Mouse (Mus musculus): Measurements from ENCODE around the gene Cyp2b10.
"Not testable (repeated sequence)": the region's sequence is repeated elsewhere in the genome, so short reads cannot be mapped to it uniquely, and the experiment has no call there.

Cyp2b10 gene

GRCm38 (mm10) chr7:25897411-25897810 is at the start of gene Cyp2b10:
Cyp2b10 (plus strand) TSS chr7:25897620.
- no peak for DNase-seq (ENCODE audit: low spot score in 2 of 2)

GRCm38 (mm10) chr7:25847722-25848443 is 49.5 kb upstream of the Cyp2b10 start:
- DNase-seq (ENCODE audit: low spot score in 2 of 2), result peak; percentile 88 to 93

DNA sequence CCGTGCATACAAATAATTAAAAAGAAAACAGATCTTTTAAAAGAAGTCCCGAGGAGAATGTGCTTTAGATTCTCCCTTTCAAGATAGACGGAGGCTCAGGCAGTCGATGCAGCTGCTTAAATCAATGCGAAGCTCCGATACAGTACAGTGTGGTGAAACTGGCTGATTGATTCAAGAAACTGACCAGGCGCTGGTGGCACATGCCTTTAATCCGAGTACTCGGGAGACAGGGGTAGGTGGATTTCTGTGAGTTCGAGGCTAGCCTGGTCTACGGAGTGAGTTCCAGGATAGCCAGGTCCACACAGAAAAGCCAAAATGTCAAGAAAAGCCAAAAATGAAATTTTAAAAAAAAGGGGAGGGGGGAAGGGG is 49.0 kb upstream of the Cyp2b10 start:
- peak; percentile 24 to 25 for DNase-seq (ENCODE audit: low spot score in 2 of 2)

- DNase-seq (ENCODE audit: low spot score in 2 of 2), result peak; percentile 29 to 69
These were observed 42.3 kb upstream of the Cyp2b10 start for GRCm38 (mm10) chr7:25855082-25855481.

- no peak for DNase-seq (ENCODE audit: low spot score in 2 of 2)
These were observed 37.2 kb upstream of the Cyp2b10 start for GRCm38 (mm10) chr7:25859962-25860870.

- DNase-seq (ENCODE audit: low spot score in 2 of 2), result no peak
These were observed 35.1 kb upstream of the Cyp2b10 start for GRCm38 (mm10) chr7:25862365-25862764.

GRCm38 (mm10) chr7:25863756-25864155 is 33.7 kb upstream of the Cyp2b10 start:
- no peak for DNase-seq (ENCODE audit: low spot score in 2 of 2)

DNA sequence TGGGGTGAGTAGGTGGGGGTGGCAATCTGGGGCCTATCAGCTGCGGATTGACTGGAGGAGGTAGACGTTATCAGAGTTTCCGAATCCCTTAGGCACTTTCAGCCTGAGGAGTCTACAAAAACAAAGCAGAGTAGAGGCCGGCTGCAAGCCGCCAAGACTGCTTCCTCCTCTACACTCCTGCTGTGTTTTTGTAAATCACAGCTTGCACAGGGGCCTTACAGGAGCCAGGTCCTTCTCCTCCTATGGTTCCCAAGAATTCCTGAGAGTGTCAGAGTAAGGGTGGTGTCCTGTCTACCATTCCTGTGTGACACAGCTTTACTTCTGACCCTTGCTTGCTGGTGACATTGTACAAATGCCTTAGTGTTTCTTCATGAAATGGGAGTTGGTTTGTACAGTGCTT is 32.6 kb upstream of the Cyp2b10 start:
- DNase-seq (ENCODE audit: low spot score in 2 of 2), result no peak

DNA sequence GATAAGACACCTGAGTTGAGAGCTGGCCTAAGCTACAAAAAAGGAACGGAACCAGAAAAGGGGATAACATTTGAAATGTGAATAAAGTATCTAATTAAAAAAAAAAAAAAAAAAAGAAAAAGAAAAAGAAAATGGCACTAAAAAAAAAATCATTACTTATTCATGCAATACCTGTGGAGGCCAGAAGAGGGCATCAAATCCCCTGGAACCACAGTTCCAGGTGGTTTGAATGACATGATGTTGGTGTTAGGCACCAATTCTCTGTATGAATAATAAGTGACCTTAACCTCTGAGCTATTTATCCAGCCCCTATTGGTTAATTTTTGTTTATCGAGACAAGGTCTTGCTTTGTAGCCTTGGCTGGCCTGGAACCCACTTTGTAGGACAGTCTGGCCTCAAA is 27.6 kb upstream of the Cyp2b10 start:
- DNase-seq (ENCODE audit: low spot score in 2 of 2), result no peak

DNA sequence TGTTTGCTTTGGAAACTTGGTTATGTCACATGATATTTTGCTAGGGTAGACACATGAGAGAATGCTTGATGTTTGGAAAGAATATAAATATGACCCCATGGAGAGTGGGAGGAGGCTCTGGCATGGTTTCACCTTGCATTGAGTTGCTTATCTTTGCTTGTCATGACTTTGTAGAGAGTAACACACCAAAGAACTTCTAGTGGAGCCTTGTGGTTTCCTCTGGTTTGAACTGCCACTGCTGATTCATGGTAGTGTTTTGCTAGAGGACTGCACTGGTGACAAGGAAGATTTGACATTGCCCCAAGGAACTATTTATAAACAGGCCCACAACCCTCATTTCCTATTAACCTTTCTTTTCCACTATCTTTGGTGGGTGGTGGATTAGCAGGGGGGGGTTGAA is 24.8 kb upstream of the Cyp2b10 start:
- no peak for DNase-seq (ENCODE audit: low spot score in 2 of 2)

DNA sequence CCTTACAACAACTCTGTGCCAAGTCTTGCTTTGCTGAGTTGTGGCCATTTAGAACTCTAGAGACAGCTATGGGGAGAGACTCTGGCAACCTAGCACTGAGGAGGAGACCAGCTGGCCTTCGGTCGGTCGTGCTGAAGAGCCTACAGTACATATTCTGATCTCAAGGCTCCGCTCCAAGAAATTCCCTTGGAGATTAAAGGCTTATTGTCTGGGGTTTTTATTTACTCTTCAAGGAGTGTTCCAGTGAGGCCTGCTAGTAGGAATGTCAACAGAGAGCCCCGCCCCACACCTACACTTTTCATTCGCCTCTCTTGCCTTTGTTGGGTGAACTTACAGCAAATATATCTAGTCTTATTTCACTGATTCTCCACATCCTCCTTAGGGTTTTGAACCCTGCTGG is 18.7 kb upstream of the Cyp2b10 start:
- no peak for DNase-seq (ENCODE audit: low spot score in 2 of 2)

GRCm38 (mm10) chr7:25880721-25881120 is 16.7 kb upstream of the Cyp2b10 start:
- DNase-seq (ENCODE audit: low spot score in 2 of 2), result not testable (repeated sequence)

GRCm38 (mm10) chr7:25884272-25884671 is 13.1 kb upstream of the Cyp2b10 start:
- DNase-seq (ENCODE audit: low spot score in 2 of 2), result no peak

DNA sequence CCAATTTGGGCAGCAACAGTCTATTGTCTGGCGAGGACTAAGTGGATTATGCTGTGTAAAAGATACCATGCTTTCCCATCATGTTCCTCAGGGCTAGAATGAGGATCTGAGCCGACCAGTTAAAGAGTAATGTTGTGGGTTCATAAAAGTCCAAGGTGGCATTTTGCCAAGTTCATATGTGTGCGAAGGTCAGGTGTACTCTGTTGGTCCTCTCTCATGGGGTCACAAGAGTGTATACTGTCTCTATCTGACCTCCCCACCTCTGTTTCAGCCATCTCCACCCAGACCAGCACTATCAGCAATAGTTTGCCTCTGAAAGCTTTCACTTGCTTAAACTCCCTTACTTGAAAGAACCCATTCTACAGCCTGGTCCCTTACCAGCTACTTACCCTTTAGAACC is 9.7 kb upstream of the Cyp2b10 start:
- no peak for DNase-seq (ENCODE audit: low spot score in 2 of 2)

DNA sequence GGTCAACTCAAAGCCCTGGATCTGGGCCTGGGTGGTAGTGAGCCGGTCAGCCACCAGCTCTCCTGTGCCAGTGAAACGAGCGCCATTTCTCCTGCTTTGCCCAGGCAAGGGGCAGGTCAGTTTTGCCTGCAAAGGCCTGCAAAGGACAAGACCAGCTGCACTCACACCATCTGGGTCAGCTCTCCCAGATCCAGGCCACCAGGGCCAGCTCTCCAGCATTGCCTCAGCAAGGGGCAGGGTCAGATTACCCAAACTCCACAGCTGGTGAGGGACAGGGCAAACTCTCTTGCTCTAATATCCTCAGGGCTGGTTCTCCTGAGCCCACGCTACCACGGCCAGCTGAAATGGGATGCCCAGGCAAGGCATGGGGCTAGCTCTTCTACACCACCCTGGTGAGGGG is 4.3 kb upstream of the Cyp2b10 start:
- no peak for DNase-seq (ENCODE audit: low spot score in 2 of 2)

- DNase-seq (ENCODE audit: low spot score in 2 of 2), result no peak
These were observed 2.3 kb upstream of the Cyp2b10 start for GRCm38 (mm10) chr7:25895162-25895561.

- DNase-seq (ENCODE audit: low spot score in 2 of 2), result no peak
These were observed 644 bp downstream of the Cyp2b10 start for GRCm38 (mm10) chr7:25898064-25898463.

DNA sequence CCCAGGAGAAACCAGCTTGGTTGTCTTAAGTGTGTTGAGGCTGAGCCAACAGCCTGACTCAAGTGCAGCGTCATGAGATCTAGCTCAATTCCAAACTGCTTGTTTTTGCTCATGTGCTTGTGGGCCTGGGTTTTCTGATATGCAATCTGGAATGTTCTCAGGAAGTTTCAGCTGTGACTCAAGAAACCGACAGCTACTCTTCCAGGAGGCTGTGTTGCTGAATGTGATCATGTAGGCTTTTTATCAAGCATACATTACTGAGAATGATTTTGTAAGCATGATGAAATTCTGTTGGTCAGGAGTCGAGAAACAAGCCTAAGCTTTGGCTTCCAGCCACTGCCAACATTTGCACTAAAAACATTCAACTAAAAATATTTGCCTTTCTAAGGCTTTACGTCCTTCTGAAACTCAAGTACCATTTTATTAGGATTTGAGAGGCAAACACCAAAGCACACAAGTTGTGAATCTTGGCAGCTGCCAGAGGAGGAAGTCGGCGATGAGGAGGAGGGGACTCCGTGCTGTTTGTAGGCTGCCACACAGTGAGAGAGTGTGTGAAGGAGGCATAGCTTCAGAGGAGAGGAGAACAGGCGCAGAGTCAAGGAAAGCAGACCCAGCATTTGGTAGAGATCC is 4.8 kb downstream of the Cyp2b10 start:
- DNase-seq (ENCODE audit: low spot score in 2 of 2), result peak in 1 of 2 experiments; percentile 20

DNA sequence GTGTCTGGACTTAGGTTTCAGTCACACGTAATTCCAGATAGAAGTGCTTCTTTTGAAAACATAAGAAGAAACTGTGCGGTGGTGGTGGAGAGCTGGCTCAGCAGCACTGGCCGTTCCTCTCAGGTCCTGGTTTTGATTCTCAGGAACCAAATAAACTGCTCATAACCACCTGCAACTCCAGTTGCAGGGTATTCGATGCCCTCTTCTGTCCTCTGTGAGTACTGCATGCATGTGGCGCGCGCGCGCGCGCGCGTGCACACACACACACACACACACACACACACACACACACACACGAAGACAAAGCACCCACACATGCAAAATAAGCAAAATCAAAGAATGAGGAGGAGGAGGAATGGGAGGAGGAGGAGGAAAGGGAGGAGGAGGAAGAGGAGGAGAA is 5.7 kb downstream of the Cyp2b10 start:
- no peak for DNase-seq (ENCODE audit: low spot score in 2 of 2)

- no peak for DNase-seq (ENCODE audit: low spot score in 2 of 2)
These were observed 6.6 kb downstream of the Cyp2b10 start for GRCm38 (mm10) chr7:25904066-25904465.

DNA sequence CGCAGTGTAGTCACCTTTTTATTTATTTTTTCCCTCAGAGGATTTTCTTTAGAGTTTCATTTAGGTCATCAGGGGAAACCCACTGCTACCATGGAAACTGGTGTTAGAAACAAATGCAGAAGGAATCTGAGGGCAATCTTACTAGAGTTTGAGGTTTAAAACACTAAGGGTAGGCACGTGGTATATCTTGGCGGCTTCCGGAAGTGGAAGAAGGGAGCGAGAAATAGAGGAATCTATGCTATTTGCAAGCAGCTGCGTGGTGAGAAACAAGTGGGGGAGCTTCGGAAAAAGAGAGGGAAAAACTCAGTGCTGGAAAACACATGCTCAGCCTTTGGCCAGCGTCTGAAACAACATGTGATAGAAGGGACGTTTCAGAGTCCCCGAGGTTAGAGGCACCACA is 7.1 kb downstream of the Cyp2b10 start:
- DNase-seq (ENCODE audit: low spot score in 2 of 2), result no peak

DNA sequence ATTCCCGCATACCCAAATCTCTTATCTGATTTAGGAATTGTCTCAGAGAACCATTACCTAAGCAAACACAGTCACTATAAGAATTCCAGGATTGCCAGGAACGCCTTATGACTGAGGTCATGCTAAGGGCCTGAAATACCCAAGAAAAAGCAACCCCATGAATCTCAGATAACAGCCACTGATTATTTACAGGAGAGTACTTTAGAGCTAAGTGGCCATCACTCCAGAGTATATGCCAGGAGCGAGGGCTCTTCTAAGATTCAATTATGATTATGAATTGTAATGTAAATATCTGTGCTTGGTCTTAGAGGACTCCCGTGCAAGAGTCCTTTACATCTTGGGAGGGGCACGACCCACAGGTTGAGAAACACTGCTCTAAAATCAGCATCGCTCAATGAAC is 10.0 kb downstream of the Cyp2b10 start:
- no peak for DNase-seq (ENCODE audit: low spot score in 2 of 2)

- no peak for DNase-seq (ENCODE audit: low spot score in 2 of 2)
These were observed 12.6 kb downstream of the Cyp2b10 start for GRCm38 (mm10) chr7:25910046-25910445.

Measured in right cerebral cortex, postnatal 10 days (tissue).